Mouse (Mus musculus) G1E (cell line): ENCODE data around the gene Rpl11. TPM values are rescaled to one million over a fixed set of nuclear protein-coding genes. Genes with fewer than 3 reads are reported as not detected.
A peak's percentile ranks its signal among the peaks of the same experiment; 100 is the strongest.
"Not testable (repeated sequence)": the region's sequence is repeated elsewhere in the genome, so short reads cannot be mapped to it uniquely, and the experiment has no call there.

Experiments
- ATAC-seq: 2 replicates; pipeline ENCODE4 v1.8.0; 2016; ENCODE audit warnings: mild to moderate bottlenecking; ENCODE audit not compliant: insufficient number of reproducible peaks, poor library complexity, low FRiP score, severe bottlenecking; ENCODE audit errors: extremely low read depth
- DNase-seq: peaks from one replicate; pipeline ENCODE4 v3.0.0; 2012; ENCODE audit warnings: low spot score
- H3K27me3 ChIP-seq: 2 replicates; pipeline ENCODE4 v1.6.1; 2012; ENCODE audit warnings: mild to moderate bottlenecking, low read length, inconsistent platforms; ENCODE audit not compliant: insufficient read depth
- H3K36me3 ChIP-seq: replicated peaks from 2 replicates; pipeline ENCODE3; 2012; ENCODE audit warnings: mild to moderate bottlenecking, inconsistent platforms
- H3K4me1 ChIP-seq: 2 replicates; pipeline ENCODE4 v1.6.1; 2012; ENCODE audit warnings: low read depth, low read length, inconsistent platforms, mixed read lengths; ENCODE audit not compliant: insufficient read depth
- H3K4me3 ChIP-seq: 2 replicates; pipeline ENCODE4 v1.5.1; 2012; ENCODE audit warnings: low read depth, mild to moderate bottlenecking, inconsistent platforms, low read length, moderate library complexity, mixed read lengths
- H3K9me3 ChIP-seq: replicated peaks from 2 replicates; pipeline ENCODE4 v1.6.1; 2012; ENCODE audit warnings: inconsistent platforms
- CTCF ChIP-seq: IDR thresholded peaks from 2 replicates; pipeline ENCODE4 v1.5.1; 2012; ENCODE audit warnings: low read depth, low read length, inconsistent platforms, mixed read lengths
- GATA1 ChIP-seq: IDR thresholded peaks from 2 replicates; pipeline ENCODE4 v1.6.1; 2012; ENCODE audit warnings: borderline replicate concordance, low read length, inconsistent platforms, mixed read lengths
- GATA2 ChIP-seq: IDR thresholded peaks from 2 replicates; pipeline ENCODE4 v1.6.1; 2012; ENCODE audit warnings: low read depth, low read length, inconsistent platforms, borderline replicate concordance
- POLR2AphosphoS5 ChIP-seq: IDR thresholded peaks from 2 replicates; pipeline ENCODE4 v1.6.1; 2012; ENCODE audit warnings: low read depth, low read length, inconsistent platforms; ENCODE audit not compliant: insufficient replicate concordance
- TAL1 ChIP-seq: conservative IDR thresholded peaks from 2 replicates; pipeline ENCODE4 v1.6.1; 2012; ENCODE audit warnings: low read depth, low read length, inconsistent platforms, mixed read lengths
- polyA plus RNA-seq: library from polyadenylated mRNA; stranded (reverse); fragments of >175 nt; gene quantifications from 2 replicates; pipeline ENCODE4 v1.2.3, GENCODE M21; 2012
- total RNA-seq, 2 experiments: library from RNA; stranded (forward) in 1 of 2; stranded (reverse) in 1 of 2; fragments of 200-1000 nt in 1 of 2; fragments of >200 nt in 1 of 2; fragmentation: Nextera tagmentation in 1 of 2; gene quantifications; 2 replicates each; pipeline ENCODE4 v1.2.3; 2014 to 2017

The Rpl11 gene
- total RNA-seq (2014; fragmentation: Nextera tagmentation) (1,598 and 1,903 TPM in 2 replicates), total RNA-seq (2017) (563 and 967 TPM in 2 replicates), polyA plus RNA-seq (1,685 and 1,796 TPM in 2 replicates)

- H3K36me3 ChIP-seq, result peaks cover 47% of the 10 kb centered on the region
- ATAC-seq (peak; percentile 83), DNase-seq (peak; percentile 94)
- H3K4me3 ChIP-seq, result peak within 1 kb of the TSS; percentile 99
- peaks cover 18% of the 10 kb centered on the region for H3K27me3 ChIP-seq
- TF ChIP-seq CTCF (peak; percentile 82), TAL1 (no peak), GATA2 (no peak)
- peaks cover 41% of the 10 kb centered on the region for H3K4me1 ChIP-seq
- H3K9me3 ChIP-seq, result no peaks in the 10 kb centered on the region
Measured at GRCm38 (mm10) chr4:136053247-136053596, at the start of gene Rpl11. Gene Rpl11, minus strand, starts transcription at chr4:136053428.

DNA sequence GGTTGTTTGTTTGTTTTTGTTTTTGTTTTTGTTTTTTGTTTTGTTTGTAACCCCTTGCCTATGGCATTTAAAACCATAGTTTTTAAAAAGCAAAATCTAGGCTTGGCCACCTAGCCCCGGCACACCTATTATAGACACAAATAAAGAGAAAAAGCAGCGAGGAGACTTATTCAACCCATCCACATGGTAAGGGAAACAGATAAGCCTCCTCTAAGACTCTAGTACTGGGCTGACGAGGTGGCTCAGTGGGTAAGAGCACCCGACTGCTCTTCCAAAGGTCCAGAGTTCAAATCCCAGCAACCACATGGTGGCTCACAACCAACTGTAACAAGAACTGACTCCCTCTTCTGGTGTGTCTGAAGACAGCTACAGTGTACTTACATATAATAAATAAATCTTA is 48.5 kb upstream of the Rpl11 start:
- H3K4me1 ChIP-seq, ATAC-seq, H3K36me3 ChIP-seq, H3K4me3 ChIP-seq, DNase-seq, H3K9me3 ChIP-seq: not testable (repeated sequence)
- peaks cover 27% of the 10 kb centered on the region for H3K27me3 ChIP-seq

- Histone ChIP-seq H3K4me1 (no peaks in the 10 kb centered on the region), H3K4me3 (no peak overlapping the region), H3K27me3 (peaks cover 26% of the 10 kb centered on the region), H3K36me3 (no peaks in the 10 kb centered on the region), H3K9me3 (no peaks in the 10 kb centered on the region)
- no peak for TF ChIP-seq GATA1
- TF ChIP-seq POLR2AphosphoS5, result no peak
- TF ChIP-seq CTCF, result no peak
- no peak for TF ChIP-seq TAL1
- TF ChIP-seq GATA2, result no peak
- DNase-seq (no peak), ATAC-seq (no peak)
Measured at GRCm38 (mm10) chr4:136100396-136101070, 47.3 kb upstream of the Rpl11 start.

GRCm38 (mm10) chr4:136098446-136098845 is 45.2 kb upstream of the Rpl11 start:
- ATAC-seq, result no peak
- Histone ChIP-seq H3K4me3 (no peak overlapping the region), H3K4me1 (no peaks in the 10 kb centered on the region), H3K9me3 (no peaks in the 10 kb centered on the region), H3K36me3 (no peaks in the 10 kb centered on the region), H3K27me3 (peaks cover 17% of the 10 kb centered on the region)
- no peak for DNase-seq
- TF ChIP-seq POLR2AphosphoS5 (no peak), GATA1 (no peak), TAL1 (no peak), GATA2 (no peak), CTCF (no peak)

GRCm38 (mm10) chr4:136096446-136097113 is 43.4 kb upstream of the Rpl11 start:
- no peak for ATAC-seq
- no peaks in the 10 kb centered on the region for H3K36me3 ChIP-seq
- H3K4me3 ChIP-seq, result no peak overlapping the region
- no peak for TF ChIP-seq GATA2
- no peak for TF ChIP-seq GATA1
- no peak for TF ChIP-seq CTCF
- no peak for TF ChIP-seq POLR2AphosphoS5
- no peak for TF ChIP-seq TAL1
- H3K9me3 ChIP-seq, result no peaks in the 10 kb centered on the region
- DNase-seq, result no peak
- no peaks in the 10 kb centered on the region; the same call in 1 of the 2 replicates for H3K4me1 ChIP-seq
- peaks cover 17% of the 10 kb centered on the region for H3K27me3 ChIP-seq

- ATAC-seq, result no peak
- H3K4me3 ChIP-seq, result no peak overlapping the region
- no peaks in the 10 kb centered on the region for H3K9me3 ChIP-seq
- H3K36me3 ChIP-seq, result no peaks in the 10 kb centered on the region
- peaks cover 17% of the 10 kb centered on the region for H3K27me3 ChIP-seq
- no peaks in the 10 kb centered on the region; the same call in 1 of the 2 replicates for H3K4me1 ChIP-seq
- no peak for DNase-seq
- TF ChIP-seq GATA2 (no peak), CTCF (no peak), POLR2AphosphoS5 (no peak), TAL1 (no peak), GATA1 (no peak)
Measured at GRCm38 (mm10) chr4:136095490-136096105, 42.4 kb upstream of the Rpl11 start.
